Mouse (Mus musculus) CH12.LX (cell line): ENCODE data around the gene Itpr2. TPM values are rescaled to one million over a fixed set of nuclear protein-coding genes. Genes with fewer than 3 reads are reported as not detected.

Experiments used
- DNase-seq: peaks from one replicate; pipeline ENCODE4 v3.0.0-alpha.2; 2013; ENCODE audit errors: extremely low read depth
- H3K27ac ChIP-seq: 2 replicates; pipeline ENCODE4 v1.5.1; 2012; ENCODE audit warnings: low read depth, mild to moderate bottlenecking, control low read depth, moderate library complexity; ENCODE audit not compliant: insufficient read depth
- H3K27me3 ChIP-seq: replicated peaks from 2 replicates; pipeline ENCODE3; 2012; ENCODE audit warnings: inconsistent platforms
- H3K36me3 ChIP-seq, 2 experiments: replicated peaks in 1 of 2; 2 replicates each; pipeline versions ENCODE3 to v1.6.1; 2012; ENCODE audit warnings: inconsistent platforms in 1 of 2, low read length in 1 of 2, mild to moderate bottlenecking in 1 of 2, mixed read lengths in 1 of 2, moderate library complexity in 1 of 2; ENCODE audit not compliant: control insufficient read depth in 1 of 2, insufficient read depth in 1 of 2
- H3K4me1 ChIP-seq, 2 experiments: 2 replicates each; pipeline ENCODE4 v1.6.1; 2012; ENCODE audit warnings: inconsistent platforms in 1 of 2, moderate library complexity in 1 of 2; ENCODE audit not compliant: insufficient read depth in 2 of 2, control insufficient read depth in 1 of 2
- H3K4me2 ChIP-seq: 2 replicates; pipeline ENCODE4 v1.6.1; 2012; ENCODE audit warnings: low read depth, mild to moderate bottlenecking, control low read depth; ENCODE audit not compliant: poor library complexity, insufficient read depth, severe bottlenecking
- H3K4me3 ChIP-seq, 3 experiments: fragments of 150-350 bp in 1 of 3; sonication (generic) in 1 of 3; replicated peaks in 1 of 3; 2 replicates each; pipeline versions ENCODE3 to v1.5.1; 2011 to 2012; ENCODE audit warnings: low read depth in 2 of 3, low read length in 2 of 3, mild to moderate bottlenecking in 2 of 3, moderate library complexity in 2 of 3, control low read depth in 1 of 3, improper control_type of control experiment in 1 of 3, inconsistent platforms in 1 of 3, mixed read lengths in 1 of 3; ENCODE audit not compliant: poor library complexity in 1 of 3
- H3K79me2 ChIP-seq: replicated peaks from 2 replicates; pipeline ENCODE4 v1.6.1; 2012; ENCODE audit warnings: mild to moderate bottlenecking, moderate library complexity; ENCODE audit not compliant: control insufficient read depth, poor library complexity, insufficient read depth, severe bottlenecking; ENCODE audit errors: extremely low read depth
- H3K9ac ChIP-seq: 2 replicates; pipeline ENCODE4 v1.6.1; 2012; ENCODE audit warnings: low read depth, mild to moderate bottlenecking, control low read depth, moderate library complexity; ENCODE audit not compliant: insufficient read depth
- H3K9me3 ChIP-seq: replicated peaks from 2 replicates; pipeline ENCODE3; 2012; ENCODE audit warnings: low read length, inconsistent platforms, mixed read lengths
- BHLHE40 ChIP-seq: IDR thresholded peaks from 2 replicates; pipeline ENCODE4 v1.6.1; 2011; ENCODE audit warnings: mild to moderate bottlenecking, low read depth, low read length, improper control_type of control experiment
- CHD1 ChIP-seq: IDR thresholded peaks from 2 replicates; pipeline ENCODE4 v1.6.1; 2012; ENCODE audit warnings: low read depth, low read length, improper control_type of control experiment, inconsistent platforms
- CTCF ChIP-seq, 2 experiments: IDR thresholded peaks in 1 of 2; conservative IDR thresholded peaks in 1 of 2; 2 replicates each; pipeline ENCODE4 v1.5.1; 2011 to 2012; ENCODE audit warnings: low read depth in 2 of 2, low read length in 2 of 2, improper control_type of control experiment in 1 of 2, inconsistent platforms in 1 of 2, mild to moderate bottlenecking in 1 of 2, moderate library complexity in 1 of 2
- E2F4 ChIP-seq: IDR thresholded peaks from 2 replicates; pipeline ENCODE4 v1.6.1; 2011; ENCODE audit warnings: low read depth, low read length, improper control_type of control experiment; ENCODE audit not compliant: insufficient replicate concordance
- ELF1 ChIP-seq: IDR thresholded peaks from 2 replicates; pipeline ENCODE4 v1.6.1; 2014; ENCODE audit warnings: low read depth, mild to moderate bottlenecking, inconsistent platforms, low read length, improper control_type of control experiment
- ETS1 ChIP-seq: conservative IDR thresholded peaks from 2 replicates; pipeline ENCODE4 v1.6.1; 2012; ENCODE audit warnings: low read depth, mild to moderate bottlenecking, inconsistent platforms, low read length, improper control_type of control experiment, moderate library complexity
- GABPA ChIP-seq: IDR thresholded peaks from 2 replicates; pipeline ENCODE4 v1.6.1; 2012; ENCODE audit warnings: low read depth, low read length, improper control_type of control experiment, inconsistent platforms; ENCODE audit not compliant: insufficient replicate concordance
- IRF4 ChIP-seq: IDR thresholded peaks from 2 replicates; pipeline ENCODE4 v1.6.1; 2014; ENCODE audit warnings: low read depth, mild to moderate bottlenecking, inconsistent platforms, low read length, improper control_type of control experiment
- JUN ChIP-seq: IDR thresholded peaks from 2 replicates; pipeline ENCODE4 v1.6.1; 2011; ENCODE audit warnings: low read depth, mild to moderate bottlenecking, low read length, improper control_type of control experiment, moderate library complexity; ENCODE audit not compliant: insufficient read depth
- JUND ChIP-seq: conservative IDR thresholded peaks from 2 replicates; pipeline ENCODE4 v1.6.1; 2011; ENCODE audit warnings: low read depth, low read length, improper control_type of control experiment
- MAX ChIP-seq: IDR thresholded peaks from 2 replicates; pipeline ENCODE4 v1.6.1; 2011; ENCODE audit warnings: low read length, improper control_type of control experiment
- MAZ ChIP-seq: IDR thresholded peaks from 2 replicates; pipeline ENCODE4 v1.6.1; 2012; ENCODE audit warnings: low read depth, mild to moderate bottlenecking, inconsistent platforms, low read length, improper control_type of control experiment, moderate library complexity
- MEF2A ChIP-seq: IDR thresholded peaks from 2 replicates; pipeline ENCODE4 v1.6.1; 2014; ENCODE audit warnings: low read depth, mild to moderate bottlenecking, inconsistent platforms, low read length, improper control_type of control experiment, borderline replicate concordance
- MXI1 ChIP-seq: IDR thresholded peaks from 2 replicates; pipeline ENCODE4 v1.6.1; 2011; ENCODE audit warnings: mild to moderate bottlenecking, low read depth, low read length, improper control_type of control experiment
- NELFE ChIP-seq: IDR thresholded peaks from 2 replicates; pipeline ENCODE4 v1.6.1; 2011; ENCODE audit warnings: low read depth, low read length, improper control_type of control experiment
- NRF1 ChIP-seq: IDR thresholded peaks from 2 replicates; pipeline ENCODE4 v1.6.1; 2014; ENCODE audit warnings: low read depth, mild to moderate bottlenecking, inconsistent platforms, low read length, improper control_type of control experiment, moderate library complexity
- RAD21 ChIP-seq: IDR thresholded peaks from 2 replicates; pipeline ENCODE4 v1.6.1; 2011; ENCODE audit warnings: low read depth, mild to moderate bottlenecking, low read length, improper control_type of control experiment, moderate library complexity
- SIN3A ChIP-seq: IDR thresholded peaks from 2 replicates; pipeline ENCODE4 v1.6.1; 2012; ENCODE audit warnings: low read length, improper control_type of control experiment, inconsistent platforms
- TBP ChIP-seq: conservative IDR thresholded peaks from 2 replicates; pipeline ENCODE4 v1.6.1; 2011; ENCODE audit warnings: low read depth, low read length, improper control_type of control experiment
- TCF12 ChIP-seq: IDR thresholded peaks from 2 replicates; pipeline ENCODE4 v1.6.1; 2014; ENCODE audit warnings: low read depth, mild to moderate bottlenecking, inconsistent platforms, low read length, improper control_type of control experiment
- UBTF ChIP-seq: IDR thresholded peaks from 2 replicates; pipeline ENCODE4 v1.6.1; 2012; ENCODE audit warnings: low read depth, mild to moderate bottlenecking, inconsistent platforms, low read length, improper control_type of control experiment, moderate library complexity
- USF1 ChIP-seq: IDR thresholded peaks from 2 replicates; pipeline ENCODE4 v1.6.1; 2014; ENCODE audit warnings: low read depth, mild to moderate bottlenecking, inconsistent platforms, low read length, improper control_type of control experiment
- ZC3H11A ChIP-seq: IDR thresholded peaks from 2 replicates; pipeline ENCODE4 v1.6.1; 2012; ENCODE audit warnings: low read depth, mild to moderate bottlenecking, inconsistent platforms, low read length, improper control_type of control experiment
- ZKSCAN1 ChIP-seq: IDR thresholded peaks from 2 replicates; pipeline ENCODE4 v1.6.1; 2012; ENCODE audit warnings: low read depth, inconsistent platforms, low read length, improper control_type of control experiment, borderline replicate concordance
- ZMIZ1 ChIP-seq: IDR thresholded peaks from 2 replicates; pipeline ENCODE4 v1.6.1; 2012; ENCODE audit warnings: low read depth, mild to moderate bottlenecking, inconsistent platforms, low read length, improper control_type of control experiment
- dilution Hi-C: fragments of 300-500 bp; cut with MboI; formaldehyde crosslinking; loops from 2 replicates; pipeline ENCODE4 v1.14.3; 2020; ENCODE audit warnings: low sequenced_read_pairs; ENCODE audit not compliant: extremely low pct_unique_long_range_greater_than_20kb, extremely low pct_ligation_motif_present
- in situ Hi-C: fragments of 300-500 bp; cut with MboI; formaldehyde crosslinking; loops from 3 replicates; pipeline ENCODE4 v1.14.3; 2019; ENCODE audit warnings: low sequenced_read_pairs, low pct_ligation_motif_present, low pct_unique_long_range_greater_than_20kb, mixed read lengths
- polyA plus RNA-seq: library from polyadenylated mRNA; unstranded; fragments of >175 nt; gene quantifications from 2 replicates; pipeline ENCODE4 v1.2.1, GENCODE M21; 2012; ENCODE audit warnings: low read depth; ENCODE audit not compliant: insufficient read length
- total RNA-seq, 2 experiments: library from RNA; depleted of rRNA; stranded (reverse); fragments of 300-350 nt in 1 of 2; fragments of >200 nt in 1 of 2; gene quantifications; 2 replicates each; pipeline ENCODE4 v1.2.3; 2012 to 2014

Gene Itpr2
- total and polyA plus RNA-seq, 3 experiments: 3.5 to 8.9 (median 4.4) TPM

- in situ Hi-C loops (no loop called here), dilution Hi-C loops (no loop called here)
- no peak for DNase-seq
- no peak overlapping the region for H3K27ac ChIP-seq
- H3K4me2 ChIP-seq: no peak overlapping the region
- TF ChIP-seq NELFE (no peak), CHD1 (no peak), UBTF (no peak), MAZ (no peak), ETS1 (no peak), ZKSCAN1 (no peak), MEF2A (no peak), RAD21 (no peak), ZMIZ1 (no peak), BHLHE40 (no peak), TBP (no peak), ZC3H11A (no peak), E2F4 (no peak), MXI1 (no peak), JUN (no peak), TCF12 (no peak), ELF1 (no peak), JUND (no peak)
- peaks cover 2 to 12% of the 10 kb centered on the region in 2 experiments; a peak in 2 of 4 replicates for H3K4me1 ChIP-seq
- no peaks in the 10 kb centered on the region for H3K79me2 ChIP-seq
- H3K36me3 ChIP-seq: peaks cover 0 to 19% of the 10 kb centered on the region in 2 experiments
- no peaks in the 10 kb centered on the region for H3K27me3 ChIP-seq
- no peak overlapping the region for H3K4me3 ChIP-seq
- no peak overlapping the region for H3K9ac ChIP-seq
- H3K9me3 ChIP-seq: no peaks in the 10 kb centered on the region
Measured at GRCm38 (mm10) chr6:146229967-146230366, 272.1 kb downstream of the Itpr2 start.

GRCm38 (mm10) chr6:146229519-146229918, 272.5 kb downstream of the Itpr2 start:
- no peak for DNase-seq
- Histone ChIP-seq H3K4me2 (no peak overlapping the region), H3K9ac (no peak overlapping the region), H3K4me1 (peaks cover 2 to 12% of the 10 kb centered on the region in 2 experiments; a peak in 2 of 4 replicates), H3K4me3 (no peak overlapping the region), H3K36me3 (peaks cover 0 to 19% of the 10 kb centered on the region in 2 experiments), H3K9me3 (no peaks in the 10 kb centered on the region), H3K79me2 (no peaks in the 10 kb centered on the region), H3K27ac (no peak overlapping the region), H3K27me3 (no peaks in the 10 kb centered on the region)
- dilution Hi-C loops (no loop called here), in situ Hi-C loops (no loop called here)
- no peak for TF ChIP-seq USF1
- no peak for TF ChIP-seq CTCF (conservative IDR thresholded peaks at IDR 0.05 in 1 of 2, IDR thresholded peaks at IDR 0.05 in 1 of 2; ENCODE audit: low read depth in 2 of 2, low read length in 2 of 2)
- no peak for TF ChIP-seq ELF1
- TF ChIP-seq BHLHE40: no peak
- no peak for TF ChIP-seq CHD1
- no peak for TF ChIP-seq SIN3A
- no peak for TF ChIP-seq RAD21
- TF ChIP-seq TCF12: no peak
- no peak for TF ChIP-seq MAZ
- TF ChIP-seq NRF1: no peak
- TF ChIP-seq GABPA: no peak
- TF ChIP-seq IRF4: no peak
- TF ChIP-seq MAX: no peak
